Mouse (Mus musculus) spleen, adult 12 weeks (tissue): Measurements from ENCODE around the gene Gm27029.
"Not testable (repeated sequence)": the region's sequence is repeated elsewhere in the genome, so short reads cannot be mapped to it uniquely, and the experiment has no call there.

Experiments
- DNase-seq: peaks from one replicate; pipeline ENCODE4 v3.0.0; 2022; ENCODE audit warnings: low spot score

Gm27029 gene

DNA sequence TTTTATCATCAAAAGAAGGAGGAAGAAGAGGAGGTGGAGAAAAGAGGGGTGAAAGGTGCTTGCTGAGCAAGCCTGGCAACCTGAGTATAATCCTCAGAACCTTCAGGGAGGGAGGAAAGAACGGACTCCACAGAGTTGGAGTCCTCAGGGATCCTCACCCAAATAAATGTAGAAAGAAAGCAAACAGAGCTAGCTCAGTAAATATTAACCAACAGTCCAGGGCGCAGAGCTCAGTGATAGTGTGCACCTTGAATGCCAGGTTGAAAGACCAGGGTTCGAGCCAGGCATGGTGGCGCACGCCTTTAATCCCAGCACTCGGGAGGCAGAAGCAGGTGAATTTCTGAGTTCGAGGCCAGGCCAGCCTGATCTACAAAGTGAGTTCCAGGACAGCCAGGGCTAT, 31.0 kb upstream of the Gm27029 start:
- no peak for DNase-seq

GRCm38 (mm10) chr11:101454702-101455101, 30.1 kb upstream of the Gm27029 start:
- no peak for DNase-seq

- DNase-seq = no peak
These were observed 27.6 kb upstream of the Gm27029 start for GRCm38 (mm10) chr11:101452093-101452774.

DNA sequence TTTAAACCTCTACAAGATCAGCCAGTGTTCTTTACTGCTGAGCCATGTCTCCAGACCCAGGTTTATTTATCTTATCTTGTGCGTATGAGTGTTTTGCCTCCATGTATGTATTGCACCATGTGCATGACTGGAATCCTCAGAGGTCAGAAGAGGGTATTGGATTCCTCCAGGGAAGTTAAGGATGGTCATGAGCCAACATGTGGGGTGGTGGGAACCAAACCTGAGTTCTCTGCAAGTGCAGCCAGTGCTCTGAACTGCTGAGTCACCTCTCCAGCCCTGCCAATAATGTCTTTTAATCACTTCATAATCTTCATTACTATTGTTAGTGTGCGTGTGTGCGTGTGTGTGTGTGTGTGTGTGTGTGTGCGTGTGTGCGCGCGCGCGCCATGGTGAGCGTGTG, 26.9 kb upstream of the Gm27029 start:
- no peak for DNase-seq

DNA sequence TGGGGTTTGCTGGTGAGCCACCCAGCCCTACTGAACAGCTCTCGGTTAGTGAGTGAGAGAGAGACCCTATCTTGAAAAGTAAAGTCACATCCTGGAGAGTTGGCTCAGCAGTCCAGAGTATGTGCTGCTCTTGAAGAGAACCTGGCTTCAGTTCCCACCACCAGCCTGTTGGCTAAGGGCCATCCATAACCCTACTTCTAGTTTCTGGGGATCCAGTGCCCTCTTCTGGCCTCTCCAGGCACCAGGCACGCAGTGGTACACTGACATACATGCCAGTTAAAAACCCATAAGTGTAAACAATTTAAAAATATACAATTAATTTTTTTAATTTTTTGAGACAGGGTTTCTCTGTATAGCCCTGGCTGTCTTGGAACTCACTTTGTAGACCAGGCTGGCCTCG, 25.8 kb upstream of the Gm27029 start:
- DNase-seq = no peak

- DNase-seq = not testable (repeated sequence)
These were observed 25.0 kb upstream of the Gm27029 start for GRCm38 (mm10) chr11:101449596-101449995.

- DNase-seq = no peak
These were observed 24.3 kb upstream of the Gm27029 start for GRCm38 (mm10) chr11:101448899-101449298.

DNA sequence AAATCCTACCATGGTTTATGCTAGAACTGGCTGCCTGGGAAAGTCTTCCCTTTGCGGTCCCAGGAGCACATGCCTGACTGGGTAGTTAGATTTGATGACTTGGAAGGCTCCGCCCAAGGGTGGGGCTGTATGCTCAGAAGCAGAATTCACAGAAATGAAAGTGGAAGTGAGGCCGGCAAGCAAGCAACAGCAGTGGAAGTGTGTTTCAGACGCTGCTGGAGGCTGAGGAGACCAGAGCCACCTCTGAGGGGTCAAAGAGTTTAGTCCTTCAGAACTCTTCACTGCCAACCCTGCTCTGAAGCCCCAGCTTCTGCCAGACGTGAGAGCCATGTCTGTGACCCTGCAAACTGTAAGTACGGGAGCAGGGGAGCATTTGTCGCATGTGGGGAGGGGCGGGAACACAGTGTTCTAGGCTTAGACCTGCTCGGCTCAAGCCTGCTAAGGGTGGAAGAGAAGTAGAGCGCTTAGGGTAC, 23.7 kb upstream of the Gm27029 start, which contains the start of gene Ifi35:
Gene Ifi35 (plus strand): TSS at position 134 of the 473 bp plus-strand sequence.
- peak; percentile 72 for DNase-seq

- DNase-seq = no peak
These were observed 23.2 kb upstream of the Gm27029 start for GRCm38 (mm10) chr11:101447786-101448185.

DNA sequence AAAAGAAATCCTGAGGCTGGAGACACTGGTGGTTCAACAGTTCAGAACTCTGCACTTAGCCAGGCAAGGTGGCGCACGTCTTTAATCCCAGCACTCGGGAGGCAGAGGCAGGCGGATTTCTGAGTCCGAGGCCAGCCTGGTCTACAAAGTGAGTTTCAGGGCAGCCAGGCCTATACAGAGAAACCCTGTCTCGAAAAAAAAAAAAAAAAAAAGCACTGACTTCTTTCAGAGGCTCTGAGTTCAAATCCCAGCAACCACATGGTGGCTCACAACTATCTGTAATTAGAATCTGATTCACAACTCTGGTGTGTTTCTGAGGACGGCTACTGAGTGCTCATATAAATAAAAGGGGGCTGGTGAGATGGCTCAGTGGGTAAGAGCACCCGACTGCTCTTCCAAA, 22.3 kb upstream of the Gm27029 start:
- DNase-seq = not testable (repeated sequence)

DNA sequence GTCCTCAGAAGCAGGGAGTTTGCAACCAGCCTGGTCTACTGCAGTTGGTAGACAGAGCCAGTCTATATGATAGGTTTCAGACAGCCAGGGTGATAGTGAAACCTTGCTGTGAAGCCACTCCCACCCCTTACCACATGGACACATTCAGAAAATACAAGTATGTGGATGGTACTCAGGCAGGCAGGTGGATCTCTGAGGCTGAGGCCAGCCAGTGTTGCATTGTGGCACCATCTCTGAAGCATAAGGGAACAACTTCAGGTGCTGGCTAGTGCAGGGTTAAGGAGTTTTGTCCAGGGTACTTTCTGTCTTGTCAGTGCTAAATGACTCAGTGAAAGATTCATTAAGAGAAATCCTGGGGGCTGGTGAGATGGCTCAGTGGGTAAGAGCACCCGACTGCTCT, 21.7 kb upstream of the Gm27029 start:
- no peak for DNase-seq

GRCm38 (mm10) chr11:101442760-101443159, 18.2 kb upstream of the Gm27029 start:
- no peak for DNase-seq

DNA sequence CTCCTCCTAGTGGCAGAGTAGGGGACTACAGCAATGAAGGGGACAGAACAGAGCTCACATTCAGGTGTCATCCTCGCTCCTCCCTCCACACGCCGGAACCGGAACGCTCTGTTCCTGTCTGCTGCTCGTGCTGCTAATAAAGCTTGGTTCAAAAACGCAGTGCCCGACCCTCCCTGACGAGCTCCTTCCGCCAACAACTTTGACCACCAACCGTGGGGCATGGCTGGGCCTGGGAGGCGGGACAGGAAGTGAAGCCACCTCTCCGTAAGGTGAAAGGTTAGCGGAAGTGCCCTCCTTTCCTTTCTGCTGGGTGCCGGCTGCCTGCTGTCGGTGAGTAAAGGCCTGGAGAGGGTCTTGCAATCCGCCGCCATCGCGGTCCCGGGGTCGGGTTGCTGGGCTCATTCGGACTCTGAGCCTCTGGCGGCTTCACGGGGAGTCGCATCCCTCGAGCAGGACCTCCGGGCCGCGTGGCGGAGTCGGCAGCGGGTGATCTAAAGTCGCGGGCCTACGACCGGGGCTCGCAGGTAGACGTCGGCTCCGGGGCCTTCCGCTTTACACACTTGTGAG, 17.6 kb upstream of the Gm27029 start, which contains the start of gene Rpl27:
Gene Rpl27 (plus strand): TSS at position 172 of the 567 bp plus-strand sequence.
- peak; percentile 94 for DNase-seq

- not testable (repeated sequence) for DNase-seq
These were observed 17.0 kb upstream of the Gm27029 start for GRCm38 (mm10) chr11:101441450-101442126.

DNA sequence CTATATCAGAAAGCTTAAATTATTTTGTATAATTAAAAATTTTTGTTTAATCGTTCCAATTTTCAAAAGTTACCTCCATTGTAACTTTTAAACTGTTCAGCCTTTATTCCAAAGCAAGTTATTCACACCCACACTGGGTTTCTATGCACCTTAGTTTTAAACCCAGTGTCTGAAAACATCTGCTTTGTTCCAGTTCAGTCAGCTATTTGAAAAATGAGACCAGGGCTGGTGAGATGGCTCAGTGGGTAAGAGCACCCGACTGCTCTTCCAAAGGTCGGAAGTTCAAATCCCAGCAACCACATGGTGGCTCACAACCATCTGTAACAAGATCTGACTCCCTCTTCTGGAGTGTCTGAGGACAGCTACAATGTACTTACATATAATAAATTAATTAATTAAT, 13.4 kb upstream of the Gm27029 start:
- not testable (repeated sequence) for DNase-seq

DNA sequence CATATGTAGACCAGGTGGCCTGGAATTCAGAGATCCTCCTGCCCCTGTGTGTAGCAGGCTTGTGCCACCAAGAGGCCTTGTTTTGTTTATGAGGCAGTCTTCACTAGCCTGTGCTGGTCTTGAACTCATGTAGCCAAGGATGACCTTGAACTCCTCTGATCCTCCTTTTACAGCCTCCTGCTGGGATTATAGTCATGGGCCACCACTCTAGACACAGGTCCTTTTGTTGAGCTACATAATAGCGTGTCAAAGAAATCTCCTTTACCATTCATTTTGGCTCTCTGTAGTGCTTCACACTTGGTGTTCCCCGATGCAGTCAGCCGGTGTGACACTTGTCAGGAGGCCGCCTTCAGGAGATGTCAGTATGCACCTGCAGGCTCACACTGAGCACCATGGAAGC, 12.3 kb upstream of the Gm27029 start:
- DNase-seq = no peak

DNA sequence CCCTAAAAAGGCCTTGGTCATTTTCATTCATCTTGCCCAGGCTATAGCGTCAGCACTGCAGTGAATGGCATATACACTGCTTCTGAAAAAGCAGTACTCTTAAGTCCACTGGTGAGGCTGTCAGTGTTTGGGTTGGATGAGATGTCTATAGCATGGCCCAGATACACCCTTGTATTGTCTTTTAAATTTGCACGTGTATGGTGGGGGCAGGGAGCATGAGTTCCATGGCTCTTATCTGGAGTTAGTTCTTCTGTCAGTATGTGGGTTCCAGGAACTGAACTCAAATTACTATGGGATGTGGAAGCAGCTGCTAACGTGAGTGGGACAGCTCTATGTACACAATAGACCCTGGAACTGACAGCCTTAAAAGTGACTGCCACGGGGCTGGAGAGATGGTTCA, 11.2 kb upstream of the Gm27029 start:
- no peak for DNase-seq

GRCm38 (mm10) chr11:101433396-101433795, 8.8 kb upstream of the Gm27029 start:
- DNase-seq = no peak

- DNase-seq = no peak
These were observed 6.7 kb upstream of the Gm27029 start for GRCm38 (mm10) chr11:101431327-101431726.

GRCm38 (mm10) chr11:101426165-101426564, 1.6 kb upstream of the Gm27029 start:
- DNase-seq = no peak

- peak; percentile 95 for DNase-seq
These were observed 573 bp upstream of the Gm27029 start, which contains the start of the genes Rundc1 and Ptges3l for GRCm38 (mm10) chr11:101424925-101425813. TSS of gene Rundc1 (plus strand) at chr11:101425085. TSS of gene Ptges3l (minus strand) at chr11:101425333.

DNA sequence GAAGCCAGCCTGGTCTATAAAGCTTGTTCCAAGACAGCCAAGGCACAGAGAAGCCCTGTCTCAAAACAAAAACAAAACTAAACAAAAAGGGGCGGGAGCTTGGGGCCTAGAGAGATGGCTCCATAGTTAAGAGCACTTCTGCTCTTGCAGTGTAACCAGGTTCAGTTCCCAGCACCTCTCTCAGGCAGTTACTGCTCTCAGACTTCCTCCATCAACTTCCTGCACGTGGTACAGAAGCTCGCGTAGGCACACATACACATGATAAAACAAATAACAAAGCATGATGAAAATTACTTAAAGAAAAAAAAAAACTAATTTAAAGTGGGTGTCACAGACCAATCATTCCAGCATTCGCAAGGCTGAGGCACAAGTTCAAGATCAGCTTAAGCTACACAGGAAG, 4.4 kb downstream of the Gm27029 start:
- no peak for DNase-seq
